Mouse (Mus musculus): ENCODE data around the gene Ptf1a. TPM values are rescaled to one million over a fixed set of nuclear protein-coding genes. Genes with fewer than 3 reads are reported as not detected.

The Ptf1a gene
- total RNA-seq, 2 experiments from 2014 or later = not detected

DNA sequence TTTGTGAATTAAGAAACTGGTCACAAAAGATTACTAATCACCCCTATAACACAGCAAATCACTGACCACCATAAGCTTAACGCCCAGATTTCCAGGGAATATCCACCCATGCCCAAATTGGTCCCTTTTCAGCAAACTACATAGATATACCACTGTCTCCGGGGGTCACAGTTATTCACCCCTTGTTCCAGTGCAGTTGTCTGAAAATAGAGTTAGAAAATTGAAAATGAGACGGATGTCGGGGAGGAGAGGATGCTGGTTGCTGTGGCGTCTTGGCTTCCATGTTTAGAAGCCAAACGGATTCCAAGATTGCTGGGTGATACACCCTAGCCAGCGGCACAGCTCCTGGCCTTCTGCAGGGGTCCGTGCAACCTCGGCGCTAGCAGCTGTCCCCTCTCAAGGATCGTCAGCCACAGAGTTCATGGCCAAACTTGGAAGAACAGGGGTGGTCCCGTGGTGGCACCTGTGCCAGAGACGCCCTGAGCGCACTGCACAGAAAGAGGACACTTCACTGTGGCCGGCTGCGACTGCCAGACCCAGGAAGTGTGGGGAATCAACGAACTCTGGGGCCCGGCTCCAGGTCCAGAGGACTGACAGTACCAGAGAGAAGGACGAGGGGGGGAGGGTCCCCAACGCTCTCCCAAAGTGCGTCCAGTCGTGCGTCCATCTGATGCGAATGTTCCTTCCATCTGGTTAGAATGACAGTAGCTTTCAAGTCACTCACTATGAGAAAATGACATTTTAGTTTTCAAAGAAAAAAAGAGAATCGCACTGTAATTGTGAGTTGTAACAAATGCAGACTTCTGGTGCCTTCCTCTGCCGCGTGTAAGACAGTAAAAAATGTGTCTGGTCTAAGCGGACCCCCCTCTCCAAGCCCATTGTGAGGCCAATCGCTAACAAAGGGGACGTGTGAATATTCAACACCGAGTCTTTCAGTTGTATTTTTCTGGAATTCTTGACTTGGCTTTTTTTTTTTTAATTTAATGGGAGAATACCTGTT, 15.5 kb upstream of the Ptf1a start:
- no peak for TF ChIP-seq CTCF (IDR thresholded peaks at IDR 0.05)
- intact Hi-C loops (cut with DNase I) = no loop called here

DNA sequence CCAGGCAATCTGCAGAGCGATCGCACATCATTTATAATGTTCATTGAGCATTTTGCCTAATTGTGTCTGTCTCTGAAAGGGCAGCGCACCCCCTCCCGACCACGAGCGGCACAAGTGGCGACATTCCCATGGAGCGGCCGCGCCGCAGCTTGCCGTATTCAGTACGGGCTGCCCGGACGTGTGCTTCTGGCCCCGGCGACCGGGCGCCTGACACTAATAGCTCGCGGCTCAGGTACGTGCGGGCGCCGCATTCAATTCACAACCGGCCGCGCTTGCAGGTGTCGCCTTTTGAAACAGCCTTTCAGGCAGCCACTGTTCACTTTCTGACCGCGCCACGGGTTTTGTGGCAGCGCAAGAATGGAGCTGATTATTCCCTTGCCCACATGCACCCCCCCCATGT, 14.7 kb upstream of the Ptf1a start:
- intact Hi-C loops (cut with DNase I) = no loop called here
- peak overlapping the region; percentile 1; the same call in 1 of the 2 replicates for H3K4me3 ChIP-seq
- no peak for TF ChIP-seq CTCF (IDR thresholded peaks at IDR 0.05)
- DNase-seq (ENCODE audit: extremely low spot score in 1 of 2, low spot score in 2 of 2) = no peak
- H3K27ac ChIP-seq = no peak overlapping the region

More for the DNA sequence above, 15.5 kb upstream of the Ptf1a start:
- no peak overlapping the region for H3K4me3 ChIP-seq
- no peak for DNase-seq (ENCODE audit: extremely low spot score in 1 of 2, low spot score in 2 of 2)
- H3K27ac ChIP-seq = no peak overlapping the region

DNA sequence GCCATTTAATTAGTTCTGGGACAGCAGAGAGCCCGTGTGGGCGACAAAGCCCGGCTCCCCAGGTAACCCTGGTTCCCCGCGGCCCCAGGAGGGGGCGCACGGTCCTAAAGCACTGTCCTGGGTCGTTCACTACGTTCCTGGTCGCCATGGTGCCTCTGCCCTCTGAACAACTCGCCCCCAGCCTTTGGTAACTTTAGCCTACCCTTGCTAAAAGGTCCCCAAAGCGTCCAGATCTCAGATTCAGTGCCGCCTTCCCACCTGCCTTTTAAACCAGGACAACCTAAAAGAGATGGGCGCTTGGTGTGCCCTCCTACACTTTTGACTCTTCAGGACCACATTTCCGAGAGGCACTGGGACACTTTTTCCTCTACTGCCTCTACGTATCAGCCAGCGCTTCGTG, 14.3 kb upstream of the Ptf1a start:
- H3K27ac ChIP-seq = no peak overlapping the region
- intact Hi-C loops (cut with DNase I) = no loop called here
- no peak overlapping the region for H3K4me3 ChIP-seq
- peak; percentile 33 for TF ChIP-seq CTCF (IDR thresholded peaks at IDR 0.05)
- no peak for DNase-seq (ENCODE audit: extremely low spot score in 1 of 2, low spot score in 2 of 2)

DNA sequence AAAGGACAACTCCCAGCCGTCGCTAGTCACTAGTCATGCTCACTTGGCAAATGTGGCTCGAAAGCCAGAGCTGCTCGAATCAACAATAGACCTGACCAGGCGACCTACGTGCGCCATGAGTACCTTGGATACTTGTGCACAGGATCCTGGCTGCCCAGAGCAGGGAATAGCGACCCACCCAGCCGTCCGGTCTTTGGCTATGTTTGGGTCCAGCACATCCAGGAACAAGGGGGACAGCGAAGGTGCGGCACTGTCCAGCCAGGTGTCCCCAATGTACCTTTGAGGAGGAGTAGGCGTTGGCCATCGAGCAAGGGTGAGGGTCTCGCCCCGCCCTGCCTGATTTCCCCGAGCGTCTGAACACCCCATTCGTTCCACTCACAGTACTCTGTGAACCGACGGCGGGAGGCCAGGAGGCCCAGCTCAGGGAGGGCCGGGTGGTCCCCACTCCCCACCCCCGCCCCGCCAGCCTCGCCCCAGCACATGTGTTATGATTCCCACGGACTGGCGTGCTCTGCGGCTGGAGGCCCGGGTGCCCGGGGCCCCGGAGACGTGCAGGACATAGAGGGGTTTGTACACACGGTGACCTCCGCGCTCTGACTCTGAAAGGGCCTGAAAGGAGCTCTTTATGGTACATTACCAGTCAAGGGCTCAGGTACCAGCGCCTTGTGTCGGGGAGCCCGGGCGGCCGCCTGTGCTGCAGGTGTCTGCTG, 13.7 kb upstream of the Ptf1a start:
- no peak for TF ChIP-seq CTCF (IDR thresholded peaks at IDR 0.05)
- no peak overlapping the region for H3K27ac ChIP-seq
- no peak for DNase-seq (ENCODE audit: extremely low spot score in 1 of 2, low spot score in 2 of 2)
- H3K4me3 ChIP-seq = no peak overlapping the region
- intact Hi-C loops (cut with DNase I) = no loop called here

DNA sequence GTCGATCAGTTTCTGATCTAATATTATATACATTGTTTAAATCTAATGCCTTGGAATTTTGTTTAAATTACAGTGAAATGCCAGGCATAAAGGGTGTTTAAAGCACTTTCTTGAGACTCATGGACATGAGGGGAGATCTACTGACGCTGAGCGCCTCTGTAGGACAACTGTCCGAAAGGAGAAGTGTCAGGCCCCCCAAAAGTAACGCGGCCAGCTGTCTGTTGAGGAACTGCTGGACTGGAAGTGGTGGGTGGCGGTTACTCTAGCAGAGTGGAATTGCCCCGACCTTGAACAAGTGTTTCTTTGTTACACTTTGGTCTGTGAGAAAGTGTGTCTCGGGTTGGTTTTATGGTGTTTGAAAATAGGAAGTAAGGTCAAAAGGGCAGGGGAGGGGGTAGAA, 1.1 kb upstream of the Ptf1a start:
- intact Hi-C loops (cut with DNase I) = loop anchor here (10.0 kb wide), 1 partner anchor 750 kb away; the partner anchor contains the start of gene Spag6
- Histone ChIP-seq H3K27ac (no peak overlapping the region), H3K4me3 (no peak overlapping the region)
- no peak for DNase-seq (ENCODE audit: extremely low spot score in 1 of 2, low spot score in 2 of 2)
- no peak for TF ChIP-seq CTCF (IDR thresholded peaks at IDR 0.05)

DNA sequence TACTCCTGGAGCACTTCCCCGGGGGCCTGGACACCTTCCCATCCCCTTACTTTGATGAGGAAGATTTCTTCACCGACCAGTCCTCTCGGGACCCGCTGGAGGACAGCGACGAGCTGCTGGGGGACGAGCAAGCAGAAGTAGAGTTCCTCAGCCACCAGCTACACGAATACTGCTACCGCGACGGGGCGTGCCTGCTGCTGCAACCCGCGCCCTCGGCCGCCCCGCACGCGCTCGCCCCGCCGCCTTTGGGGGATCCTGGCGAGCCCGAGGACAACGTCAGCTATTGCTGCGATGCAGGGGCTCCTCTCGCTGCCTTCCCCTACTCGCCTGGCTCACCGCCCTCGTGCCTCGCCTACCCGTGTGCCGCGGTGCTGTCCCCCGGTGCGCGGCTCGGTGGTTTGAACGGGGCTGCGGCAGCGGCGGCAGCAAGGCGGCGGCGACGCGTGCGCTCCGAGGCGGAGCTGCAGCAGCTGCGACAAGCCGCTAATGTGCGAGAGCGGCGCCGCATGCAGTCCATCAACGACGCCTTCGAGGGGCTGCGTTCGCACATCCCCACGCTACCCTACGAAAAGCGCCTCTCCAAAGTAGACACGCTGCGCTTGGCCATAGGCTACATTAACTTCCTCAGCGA, 523 bp downstream of the Ptf1a start:
- Histone ChIP-seq H3K4me3 (no peak overlapping the region), H3K27ac (no peak overlapping the region)
- TF ChIP-seq CTCF (IDR thresholded peaks at IDR 0.05) = no peak
- no peak for DNase-seq (ENCODE audit: extremely low spot score in 1 of 2, low spot score in 2 of 2)
- intact Hi-C loops (cut with DNase I) = loop anchor here (10.0 kb wide), 1 partner anchor 751 kb away; the partner anchor contains the start of gene Spag6

DNA sequence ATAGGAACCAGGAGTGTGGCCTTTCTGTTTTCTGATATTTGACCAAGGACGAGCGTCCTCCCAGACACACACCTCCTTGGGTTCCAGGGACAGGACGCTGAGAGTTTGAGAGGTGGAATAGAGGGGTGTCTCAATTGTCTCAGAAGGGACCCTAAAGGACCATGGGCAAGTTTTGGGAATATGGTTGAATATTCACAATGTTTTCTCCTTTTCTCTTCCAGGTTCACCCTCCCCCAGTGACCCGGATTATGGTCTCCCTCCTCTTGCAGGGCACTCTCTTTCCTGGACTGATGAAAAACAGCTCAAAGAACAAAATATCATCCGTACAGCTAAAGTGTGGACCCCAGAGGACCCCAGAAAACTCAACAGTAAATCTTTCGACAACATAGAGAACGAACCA, 1.3 kb downstream of the Ptf1a start:
- intact Hi-C loops (cut with DNase I) = loop anchor here (10.0 kb wide), 1 partner anchor 752 kb away; the partner anchor contains the start of gene Spag6
- no peak overlapping the region for H3K27ac ChIP-seq
- H3K4me3 ChIP-seq = no peak overlapping the region
- DNase-seq (ENCODE audit: extremely low spot score in 1 of 2, low spot score in 2 of 2) = no peak
- no peak for TF ChIP-seq CTCF (IDR thresholded peaks at IDR 0.05)

DNA sequence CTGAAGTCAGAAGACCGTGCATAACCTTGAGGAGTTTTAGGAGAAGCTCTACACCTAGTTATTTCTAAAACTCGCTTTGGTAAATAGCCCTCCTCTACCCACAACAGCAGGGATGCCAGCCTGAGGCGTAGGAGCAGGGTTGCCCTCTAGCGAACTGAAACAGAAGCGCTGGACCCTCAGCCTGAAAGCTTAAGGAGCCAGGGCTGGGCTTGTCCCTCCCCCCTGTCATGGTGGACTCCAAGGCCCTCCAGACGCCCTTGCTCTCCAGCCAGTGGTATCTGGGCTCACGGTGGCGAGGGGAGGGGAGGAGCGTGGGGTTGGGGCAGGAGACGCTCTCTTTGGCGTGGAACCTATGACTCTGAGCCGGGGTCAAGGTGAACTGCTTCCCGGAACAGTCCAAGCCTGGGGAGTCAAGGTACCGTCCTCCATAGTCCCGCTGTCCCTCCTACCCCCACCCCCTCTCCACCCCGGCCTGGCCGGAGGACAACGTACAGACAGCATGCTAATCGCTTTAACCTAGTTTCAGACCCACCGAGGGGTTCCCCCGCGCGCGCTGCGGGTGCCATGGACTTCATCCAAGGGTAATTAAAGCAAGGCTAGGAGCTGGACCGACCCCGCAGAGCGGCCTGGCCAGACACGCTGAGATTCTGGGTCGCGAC, 2.7 kb downstream of the Ptf1a start:
- intact Hi-C loops (cut with DNase I) = loop anchor here (10.0 kb wide), 1 partner anchor 753 kb away; the partner anchor contains the start of gene Spag6
- peak; percentile 47 for TF ChIP-seq CTCF (IDR thresholded peaks at IDR 0.05)
- no peak for DNase-seq (ENCODE audit: extremely low spot score in 1 of 2, low spot score in 2 of 2)
- Histone ChIP-seq H3K27ac (no peak overlapping the region), H3K4me3 (no peak overlapping the region)

DNA sequence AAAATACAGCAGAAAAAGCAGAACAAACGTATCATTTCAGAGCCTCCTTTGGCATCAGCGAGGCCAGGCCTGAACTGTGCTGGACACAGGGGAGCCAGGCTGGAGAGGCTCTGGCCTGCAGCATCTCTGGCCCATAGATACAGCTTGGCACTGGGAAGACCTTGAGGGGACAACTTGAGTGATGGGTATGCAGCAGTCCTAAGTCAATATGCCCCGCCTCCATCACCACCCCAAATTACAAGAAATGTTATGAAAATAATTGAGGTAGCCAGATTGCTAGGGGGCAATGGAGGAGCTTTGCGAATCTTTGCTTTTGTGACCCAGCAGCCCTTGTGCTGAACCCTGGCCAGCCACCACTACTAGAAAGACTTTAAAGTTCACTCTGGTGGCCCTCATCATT, 3.8 kb downstream of the Ptf1a start:
- Histone ChIP-seq H3K27ac (no peak overlapping the region), H3K4me3 (no peak overlapping the region)
- intact Hi-C loops (cut with DNase I) = loop anchor here (10.0 kb wide), 1 partner anchor 755 kb away; the partner anchor contains the start of gene Spag6
- no peak for DNase-seq (ENCODE audit: extremely low spot score in 1 of 2, low spot score in 2 of 2)
- TF ChIP-seq CTCF (IDR thresholded peaks at IDR 0.05) = no peak

DNA sequence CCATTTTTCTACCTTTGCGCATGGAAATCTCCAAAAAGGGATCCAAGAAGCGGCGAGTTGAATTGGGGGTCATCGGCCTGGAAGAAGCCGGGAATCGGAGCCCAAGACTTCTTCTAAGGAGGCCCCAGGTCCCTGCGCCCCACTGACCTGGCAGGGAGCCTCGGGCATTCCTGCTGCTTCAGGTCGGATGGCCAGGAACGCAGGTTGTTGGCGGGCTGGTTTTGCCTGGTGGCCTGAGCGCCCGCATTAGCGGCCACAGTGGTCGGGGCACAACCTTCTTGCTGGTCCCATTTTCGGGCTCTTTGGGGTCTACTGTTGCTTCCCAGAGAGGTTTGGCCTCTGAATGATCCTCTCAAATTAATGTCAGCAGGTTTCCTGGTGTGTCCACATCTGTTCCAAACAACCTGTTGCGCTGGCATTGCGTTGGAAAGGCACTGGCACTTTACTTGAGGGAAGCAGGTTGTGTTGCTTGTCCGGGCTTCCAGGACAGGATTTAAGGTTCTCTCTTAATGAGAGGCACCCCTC, 7.1 kb downstream of the Ptf1a start:
- no peak overlapping the region for H3K27ac ChIP-seq
- no peak overlapping the region for H3K4me3 ChIP-seq
- TF ChIP-seq CTCF (IDR thresholded peaks at IDR 0.05) = no peak
- no peak for DNase-seq (ENCODE audit: extremely low spot score in 1 of 2, low spot score in 2 of 2)
- intact Hi-C loops (cut with DNase I) = no loop called here

DNA sequence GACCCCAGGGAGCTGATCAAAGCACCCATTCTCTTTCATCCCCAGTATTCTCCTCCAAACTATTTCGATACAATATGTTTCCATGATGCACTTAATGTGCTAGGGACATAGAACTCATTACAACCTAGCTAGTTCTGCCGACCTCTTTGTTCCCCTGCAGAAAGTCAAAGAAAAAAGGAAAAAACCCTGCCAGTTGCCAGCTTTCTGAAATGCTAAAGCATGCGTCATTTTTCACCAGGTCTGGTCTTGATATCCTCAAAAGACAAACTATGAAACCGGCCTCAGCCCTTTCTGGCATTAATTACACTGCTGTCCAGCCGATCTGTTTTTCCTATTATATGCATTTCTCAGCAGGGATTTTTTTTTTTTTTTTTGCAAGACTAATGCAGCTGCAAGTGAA, 9.8 kb downstream of the Ptf1a start:
- intact Hi-C loops (cut with DNase I) = no loop called here

More for the DNA sequence above, 9.8 kb downstream of the Ptf1a start:
- no peak overlapping the region for H3K27ac ChIP-seq
- no peak for TF ChIP-seq CTCF (IDR thresholded peaks at IDR 0.05)
- DNase-seq (ENCODE audit: extremely low spot score in 1 of 2, low spot score in 2 of 2) = no peak
- no peak overlapping the region for H3K4me3 ChIP-seq

Measured in left cerebral cortex, adult 2 months (tissue).